Mouse (Mus musculus) embryo, embryonic 11 days (tissue): ENCODE measurements around the gene Olfr987.
"Not testable (repeated sequence)": the region's sequence is repeated elsewhere in the genome, so short reads cannot be mapped to it uniquely, and the experiment has no call there.

Source experiments
- DNase-seq: peaks from one replicate; pipeline ENCODE4 v3.0.0-alpha.2; 2015

Gene Olfr987

GRCm38 (mm10) chr2:85339215-85339614 lies at the start of gene Olfr987:
Gene Olfr987, minus strand, starts transcription at chr2:85339315.
- DNase-seq: not testable (repeated sequence)

GRCm38 (mm10) chr2:85363127-85363526 lies 24.0 kb upstream of the Olfr987 start, which contains the start of gene Olfr988:
Gene Olfr988, minus strand, starts transcription at chr2:85363227.
- DNase-seq: not testable (repeated sequence)

- no peak for DNase-seq
Observed at GRCm38 (mm10) chr2:85339972-85340371, 857 bp upstream of the Olfr987 start.

GRCm38 (mm10) chr2:85319106-85319505 lies 20.0 kb downstream of the Olfr987 start:
- peak; percentile 1 for DNase-seq

- no peak for DNase-seq
Observed at GRCm38 (mm10) chr2:85285406-85285805, 53.7 kb downstream of the Olfr987 start.

GRCm38 (mm10) chr2:85284626-85285025 lies 54.5 kb downstream of the Olfr987 start:
- peak; percentile 18 for DNase-seq

- peak; percentile 1 for DNase-seq
Observed at GRCm38 (mm10) chr2:85283631-85284466, 55.3 kb downstream of the Olfr987 start.

GRCm38 (mm10) chr2:85281023-85281422 lies 58.1 kb downstream of the Olfr987 start:
- DNase-seq: no peak
